Mouse (Mus musculus) neural tube, embryonic 12.5 days (tissue): Measurements from ENCODE around the gene Zfr. TPM values are rescaled to one million over a fixed set of nuclear protein-coding genes. Genes with fewer than 3 reads are reported as not detected.
"Not testable (repeated sequence)": the region's sequence is repeated elsewhere in the genome, so short reads cannot be mapped to it uniquely, and the experiment has no call there.

ENCODE experiments used
- ATAC-seq: fragments of 200-750 bp; cut with Nextera tagmentation; 2 replicates; pipeline ENCODE4 v1.8.0; 2017; ENCODE audit warnings: low read depth, mild to moderate bottlenecking, moderate TSS enrichment, moderate library complexity; ENCODE audit not compliant: low FRiP score
- H3K27ac ChIP-seq: fragments of 300-500 bp; sonication (generic); 2 replicates; pipeline ENCODE4 v1.5.1; 2016
- H3K27me3 ChIP-seq: fragments of 300-500 bp; sonication (generic); replicated peaks from 2 replicates; pipeline ENCODE4 v1.6.1; 2016; ENCODE audit warnings: mild to moderate bottlenecking
- H3K36me3 ChIP-seq: fragments of 300-500 bp; sonication (generic); 2 replicates; pipeline ENCODE4 v1.6.1; 2016; ENCODE audit warnings: mild to moderate bottlenecking
- H3K4me1 ChIP-seq: fragments of 300-500 bp; sonication (generic); 2 replicates; pipeline ENCODE4 v1.6.1; 2016
- H3K4me2 ChIP-seq: fragments of 300-500 bp; sonication (generic); replicated peaks from 2 replicates; pipeline ENCODE4 v1.6.1; 2016; ENCODE audit warnings: mild to moderate bottlenecking
- H3K4me3 ChIP-seq: fragments of 300-500 bp; sonication (generic); 2 replicates; pipeline ENCODE4 v1.5.1; 2016
- H3K9ac ChIP-seq: fragments of 300-500 bp; sonication (generic); 2 replicates; pipeline ENCODE4 v1.6.1; 2016; ENCODE audit warnings: mild to moderate bottlenecking
- H3K9me3 ChIP-seq: fragments of 300-500 bp; sonication (generic); 2 replicates; pipeline ENCODE4 v1.6.1; 2016; ENCODE audit warnings: mild to moderate bottlenecking
- WGBS: fragments of 180-500 bp; shearing (Covaris S2); methylation state at CpG from one replicate; pipeline ENCODE4 v1.1.7; 2016; 5-methylcytosine and 5-hydroxymethylcytosine counted together
- polyA plus RNA-seq: library from polyadenylated mRNA; unstranded; fragments of >200 nt; fragmentation: Nextera tagmentation; extraction: Ambion mirVana; gene quantifications from 2 replicates; pipeline ENCODE4 v1.2.1, GENCODE M21; 2016

Gene Zfr
- polyA plus RNA-seq, 1 experiment from 2014 or later, result 118 TPM

DNA sequence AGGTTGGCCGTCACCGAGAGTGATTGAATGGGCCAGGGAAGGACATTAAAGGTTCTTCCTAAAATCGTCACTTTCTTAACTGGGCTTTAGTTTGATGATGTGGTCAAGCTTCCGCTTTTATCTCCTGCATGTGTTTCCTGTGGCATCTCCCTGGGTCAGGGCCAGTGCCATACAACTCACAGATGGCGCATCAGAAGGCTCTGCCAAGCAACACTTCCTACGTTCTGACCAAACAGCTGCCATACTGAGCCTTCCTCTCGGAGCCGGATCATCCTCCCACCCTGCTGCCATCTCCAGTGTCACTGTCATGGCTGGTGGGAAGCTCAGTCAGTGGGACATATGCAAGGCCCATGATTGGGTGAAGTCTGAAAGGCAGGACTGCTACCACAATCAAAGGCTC lies 93.9 kb downstream of the Zfr start:
- no peaks in the 10 kb centered on the region for H3K36me3 ChIP-seq
- H3K27ac ChIP-seq, result no peak overlapping the region
- H3K27me3 ChIP-seq, result no peaks in the 10 kb centered on the region
- no peak overlapping the region for H3K4me3 ChIP-seq
- WGBS, result 78% methylated on average over 8 of the region's 8 CpGs
- H3K9me3 ChIP-seq, result no peaks in the 10 kb centered on the region
- no peak overlapping the region for H3K4me2 ChIP-seq
- no peak for ATAC-seq
- no peak overlapping the region for H3K9ac ChIP-seq
- peaks cover 12% of the 10 kb centered on the region for H3K4me1 ChIP-seq

DNA sequence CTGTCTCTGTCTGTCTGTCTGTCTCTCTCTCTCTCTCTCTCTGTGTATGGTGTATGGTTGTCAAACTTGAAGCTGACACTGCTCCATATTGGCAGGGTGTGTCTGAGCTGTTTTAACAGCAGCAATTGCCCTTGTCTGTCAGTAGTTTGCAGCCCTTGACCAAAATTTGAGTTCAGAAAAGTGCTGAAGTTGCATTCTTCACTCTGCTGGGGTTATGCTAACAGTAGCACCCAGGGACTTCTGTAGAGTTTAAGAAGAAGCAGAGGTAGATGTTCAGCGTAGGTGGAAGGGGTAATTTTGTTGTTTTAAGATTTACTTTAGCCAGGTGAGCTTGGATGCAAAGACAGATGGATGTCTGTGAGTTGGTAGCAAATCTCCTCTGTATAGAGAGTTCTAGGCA lies 94.6 kb downstream of the Zfr start:
- Histone ChIP-seq H3K27ac (no peak overlapping the region), H3K9ac (no peak overlapping the region), H3K4me3 (no peak overlapping the region), H3K36me3 (no peaks in the 10 kb centered on the region), H3K9me3 (no peaks in the 10 kb centered on the region), H3K4me1 (peaks cover 9% of the 10 kb centered on the region; the same call in 1 of the 2 replicates), H3K4me2 (no peak overlapping the region), H3K27me3 (no peaks in the 10 kb centered on the region)
- WGBS, result 75% methylated on average over 1 of the region's 1 CpGs
- ATAC-seq, result no peak

DNA sequence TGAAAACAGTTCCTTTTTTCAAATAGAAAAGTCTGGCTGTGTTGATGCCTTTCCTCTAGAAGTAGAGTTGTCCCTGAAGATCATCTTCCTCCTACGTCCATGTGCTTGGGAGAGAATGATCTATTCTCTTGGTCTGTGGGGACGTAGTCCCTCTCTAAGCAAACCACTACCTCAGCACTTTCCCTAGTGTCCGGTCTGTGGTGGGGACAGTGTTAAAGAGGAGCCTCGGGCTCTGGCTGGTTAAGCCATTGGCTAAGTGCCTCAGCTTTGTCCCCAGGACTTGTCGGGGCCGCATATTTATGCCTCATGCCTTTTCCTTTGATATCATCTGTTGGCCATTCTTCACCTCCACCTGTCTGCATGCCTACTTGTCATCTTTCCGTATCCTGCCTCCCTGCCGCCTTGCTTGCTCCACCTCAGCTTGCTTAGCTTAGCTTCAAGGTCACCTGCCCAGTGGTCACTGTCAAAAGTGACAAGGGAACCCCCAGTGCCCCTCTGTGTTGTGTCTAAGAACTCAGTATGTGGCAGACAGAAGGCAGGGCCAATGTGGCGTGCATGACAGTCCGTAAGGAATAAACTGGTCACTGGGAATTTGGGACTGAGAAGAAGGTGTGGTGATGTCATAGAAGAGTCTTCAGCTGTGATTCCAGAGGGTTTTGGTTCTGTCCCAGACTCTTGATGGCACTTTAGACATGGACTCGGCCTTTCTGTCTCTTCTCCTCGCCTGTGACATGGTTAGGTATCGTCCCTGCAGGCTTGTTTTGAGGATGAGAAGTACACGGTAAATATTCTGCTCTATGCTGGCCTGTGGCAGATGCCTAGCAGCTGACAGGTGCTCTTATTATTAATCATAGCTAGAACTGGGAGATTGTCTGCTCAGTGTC lies 97.1 kb downstream of the Zfr start:
- Histone ChIP-seq H3K4me2 (no peak overlapping the region), H3K4me1 (0 out of 2 replicates have a peak, but pooled peaks cover 9% of the 10 kb centered on the region), H3K36me3 (no peaks in the 10 kb centered on the region), H3K27me3 (no peaks in the 10 kb centered on the region), H3K9ac (no peak overlapping the region), H3K27ac (no peak overlapping the region), H3K4me3 (no peak overlapping the region), H3K9me3 (no peaks in the 10 kb centered on the region)
- no peak for ATAC-seq
- 87% methylated on average over 14 of the region's 14 CpGs for WGBS

DNA sequence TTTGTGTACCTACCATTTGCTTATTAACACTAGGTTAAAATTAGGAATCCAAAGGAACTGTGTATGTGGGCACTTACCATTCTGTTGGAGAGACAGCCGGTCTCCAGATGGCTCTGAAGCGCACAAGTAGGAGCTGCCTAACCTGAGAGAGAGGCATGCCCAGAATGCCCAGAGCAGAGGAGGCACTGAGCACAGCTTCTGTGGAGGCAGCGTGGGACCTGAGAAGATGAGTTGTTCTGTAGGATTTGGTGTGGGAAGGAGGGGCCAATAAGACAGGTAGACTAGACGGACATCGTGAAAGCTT lies 97.7 kb downstream of the Zfr start:
- WGBS, result 90% methylated on average over 5 of the region's 5 CpGs
- Histone ChIP-seq H3K9me3 (no peaks in the 10 kb centered on the region), H3K4me3 (no peak overlapping the region), H3K27me3 (no peaks in the 10 kb centered on the region), H3K9ac (no peak overlapping the region), H3K4me1 (0 out of 2 replicates have a peak, but pooled peaks cover 9% of the 10 kb centered on the region), H3K4me2 (no peak overlapping the region), H3K27ac (no peak overlapping the region), H3K36me3 (no peaks in the 10 kb centered on the region)
- no peak for ATAC-seq

DNA sequence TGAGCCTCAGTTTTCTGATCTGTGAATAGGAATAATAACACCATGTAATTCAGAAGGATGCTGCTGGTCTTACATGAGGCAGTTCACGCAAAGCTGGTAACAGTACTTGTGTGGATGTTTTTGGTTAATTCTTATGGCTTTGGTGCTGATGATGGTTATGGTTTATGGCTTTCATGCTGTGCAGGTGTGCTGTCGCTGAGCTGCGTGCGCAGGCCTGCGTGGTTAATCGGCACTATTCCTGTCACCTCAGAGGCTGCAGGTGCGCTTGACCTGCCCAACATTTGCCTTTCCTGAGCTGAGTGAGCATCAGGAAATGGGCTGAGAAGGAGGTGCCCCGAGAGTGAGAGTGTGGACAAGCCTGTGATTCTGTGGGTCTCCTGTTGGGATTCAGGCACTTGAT lies 98.5 kb downstream of the Zfr start:
- ATAC-seq, result no peak
- Histone ChIP-seq H3K4me3 (no peak overlapping the region), H3K9ac (no peak overlapping the region), H3K9me3 (no peaks in the 10 kb centered on the region), H3K4me1 (peaks cover 12% of the 10 kb centered on the region; the same call in 1 of the 2 replicates), H3K4me2 (no peak overlapping the region), H3K27ac (no peak overlapping the region), H3K36me3 (no peaks in the 10 kb centered on the region), H3K27me3 (no peaks in the 10 kb centered on the region)
- WGBS, result 94% methylated on average over 8 of the region's 8 CpGs

DNA sequence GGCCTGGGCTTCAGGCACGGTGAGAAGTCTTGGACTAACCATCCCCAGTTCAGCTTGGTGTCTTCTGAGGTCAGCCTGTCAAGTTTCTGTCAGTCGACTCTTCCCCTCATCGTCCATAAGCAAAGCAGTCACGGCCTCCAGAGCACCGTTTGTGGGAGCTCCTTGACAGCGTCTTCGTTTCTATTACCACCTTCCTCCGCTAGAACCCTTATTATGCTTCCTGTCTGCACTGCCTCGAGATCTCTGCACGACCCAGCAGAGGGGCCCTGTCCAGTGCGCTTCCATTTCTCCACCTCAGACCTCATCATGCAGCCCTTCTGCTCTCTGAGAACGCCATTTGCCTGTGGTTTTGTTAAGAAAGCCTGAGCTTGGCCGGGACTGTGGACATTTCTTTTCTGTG lies 99.2 kb downstream of the Zfr start:
- WGBS, result 83% methylated on average over 13 of the region's 13 CpGs
- Histone ChIP-seq H3K27me3 (no peaks in the 10 kb centered on the region), H3K4me1 (peaks cover 16% of the 10 kb centered on the region), H3K4me3 (no peak overlapping the region), H3K36me3 (no peaks in the 10 kb centered on the region), H3K27ac (no peak overlapping the region), H3K4me2 (no peak overlapping the region), H3K9me3 (no peaks in the 10 kb centered on the region), H3K9ac (no peak overlapping the region)
- no peak for ATAC-seq

DNA sequence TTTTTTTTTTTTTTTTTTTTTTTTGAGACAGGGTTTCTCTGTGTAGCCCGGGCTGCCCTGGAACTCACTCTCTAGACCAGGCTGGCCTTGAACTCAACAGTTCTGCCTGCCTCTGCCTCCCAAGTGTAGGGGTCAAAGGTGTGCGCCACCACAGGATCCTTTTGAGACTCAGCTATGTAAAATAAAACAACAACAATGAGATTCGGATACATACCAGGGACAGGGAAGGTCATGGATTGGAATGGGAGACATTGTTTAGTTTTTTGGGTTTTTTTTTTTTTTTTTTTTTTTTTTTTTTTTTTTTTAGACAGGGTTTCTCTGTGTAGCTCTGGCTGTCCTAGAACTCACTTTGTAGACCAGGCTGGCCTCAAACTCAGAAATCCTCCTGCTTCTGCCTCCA lies 99.7 kb downstream of the Zfr start:
- 93% methylated on average over 3 of the region's 3 CpGs for WGBS
- H3K4me1 ChIP-seq, result peaks cover 22% of the 10 kb centered on the region
- not testable (repeated sequence) for ATAC-seq, H3K27me3 ChIP-seq, H3K9me3 ChIP-seq, H3K4me2 ChIP-seq, H3K27ac ChIP-seq, H3K9ac ChIP-seq, H3K36me3 ChIP-seq, H3K4me3 ChIP-seq

DNA sequence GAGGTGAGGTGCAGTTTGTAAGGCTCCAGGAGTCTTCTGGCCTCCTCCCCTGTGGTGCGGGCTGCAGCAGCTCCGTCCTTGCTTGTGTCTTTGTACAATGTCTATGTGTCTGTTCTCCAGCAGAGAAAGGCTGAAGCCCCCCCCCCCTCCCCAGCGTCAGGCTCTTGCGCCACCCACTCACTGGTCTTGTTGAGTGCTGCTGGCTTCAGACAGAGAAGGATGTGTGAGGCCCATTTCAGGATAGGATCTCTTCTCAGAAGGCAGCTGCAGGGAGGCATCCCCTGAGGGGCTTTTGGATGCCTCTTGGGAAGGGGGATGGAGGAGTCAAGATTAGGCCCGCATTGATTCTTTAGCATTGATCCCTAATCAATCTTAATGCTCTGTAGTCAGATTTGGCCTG lies 100.2 kb downstream of the Zfr start:
- H3K4me1 ChIP-seq, result peaks cover 27% of the 10 kb centered on the region
- H3K27ac ChIP-seq, result no peak overlapping the region
- H3K4me2 ChIP-seq, result no peak overlapping the region
- no peaks in the 10 kb centered on the region for H3K27me3 ChIP-seq
- 42% methylated on average over 5 of the region's 5 CpGs for WGBS
- H3K9ac ChIP-seq, result no peak overlapping the region
- H3K9me3 ChIP-seq, result no peaks in the 10 kb centered on the region
- no peaks in the 10 kb centered on the region for H3K36me3 ChIP-seq
- no peak overlapping the region for H3K4me3 ChIP-seq
- no peak for ATAC-seq

DNA sequence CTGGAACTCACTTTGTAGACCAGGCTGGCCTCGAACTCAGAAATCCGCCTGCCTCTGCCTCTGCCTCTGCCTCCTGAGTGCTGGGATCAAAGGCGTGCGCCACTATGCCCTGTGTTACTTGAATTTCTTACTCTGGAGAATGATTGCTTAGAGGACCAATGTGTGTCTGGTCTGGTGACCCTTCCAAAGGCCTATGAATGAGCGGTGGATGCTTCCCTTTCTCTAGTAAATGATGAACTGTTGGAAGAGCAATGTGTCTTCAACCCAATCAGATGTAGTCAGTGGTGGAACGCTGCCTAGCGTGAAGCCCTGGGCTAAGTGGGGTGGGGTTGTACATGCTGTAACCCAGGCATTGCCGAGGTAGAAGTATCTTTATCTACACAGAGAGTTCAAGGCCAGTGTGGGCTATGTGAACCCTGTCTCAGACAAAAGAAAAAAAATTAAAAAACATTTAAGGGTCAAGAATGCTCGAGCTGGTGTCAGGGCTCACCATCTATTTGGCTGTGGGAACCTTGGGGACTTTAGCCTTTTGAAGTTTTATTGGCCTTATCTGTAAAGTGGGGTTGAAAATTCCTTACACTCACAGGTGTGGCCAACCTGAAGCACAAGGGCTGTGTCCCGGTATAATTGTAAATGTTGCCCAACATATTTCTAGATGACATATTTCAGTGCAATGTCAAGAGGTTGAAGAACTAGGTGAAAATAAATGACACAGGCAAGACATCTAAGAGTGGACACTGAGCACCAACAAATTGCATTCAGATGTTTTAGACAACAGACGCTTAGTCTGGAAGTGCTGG lies 101.2 kb downstream of the Zfr start:
- H3K4me1 ChIP-seq, result peaks cover 34% of the 10 kb centered on the region
- no peaks in the 10 kb centered on the region for H3K36me3 ChIP-seq
- H3K27me3 ChIP-seq, result no peaks in the 10 kb centered on the region
- no peak overlapping the region for H3K4me2 ChIP-seq
- H3K27ac ChIP-seq, result no peak overlapping the region
- no peak overlapping the region for H3K4me3 ChIP-seq
- 90% methylated on average over 11 of the region's 11 CpGs for WGBS
- H3K9ac ChIP-seq, result no peak overlapping the region
- no peak for ATAC-seq
- H3K9me3 ChIP-seq, result no peaks in the 10 kb centered on the region

DNA sequence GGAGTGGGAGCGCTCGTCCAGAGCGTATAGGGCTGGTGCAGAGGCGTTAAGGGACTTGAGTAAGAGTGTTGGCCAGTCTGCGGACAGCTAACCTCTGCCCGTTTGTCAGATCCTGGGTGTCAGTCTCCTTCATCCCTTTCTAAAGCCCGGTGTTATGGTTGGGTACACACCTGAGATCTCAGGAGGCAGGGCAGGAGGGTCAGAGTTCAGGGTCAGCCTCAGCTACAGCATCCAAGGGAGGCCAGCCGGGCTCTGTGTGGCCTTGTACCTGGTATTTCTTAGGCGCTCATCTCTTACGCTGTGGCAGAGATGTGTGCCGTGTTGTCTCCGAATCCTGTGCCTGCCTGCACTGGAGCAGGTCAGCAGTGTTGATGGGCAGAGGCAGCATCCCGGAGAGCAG lies 103.5 kb downstream of the Zfr start:
- no peak for ATAC-seq
- H3K9me3 ChIP-seq, result no peaks in the 10 kb centered on the region
- no peak overlapping the region for H3K4me3 ChIP-seq
- no peak overlapping the region for H3K9ac ChIP-seq
- H3K27me3 ChIP-seq, result no peaks in the 10 kb centered on the region
- no peak overlapping the region for H3K27ac ChIP-seq
- 91% methylated on average over 13 of the region's 13 CpGs for WGBS
- H3K36me3 ChIP-seq, result no peaks in the 10 kb centered on the region
- peaks cover 34% of the 10 kb centered on the region for H3K4me1 ChIP-seq
- no peak overlapping the region for H3K4me2 ChIP-seq

DNA sequence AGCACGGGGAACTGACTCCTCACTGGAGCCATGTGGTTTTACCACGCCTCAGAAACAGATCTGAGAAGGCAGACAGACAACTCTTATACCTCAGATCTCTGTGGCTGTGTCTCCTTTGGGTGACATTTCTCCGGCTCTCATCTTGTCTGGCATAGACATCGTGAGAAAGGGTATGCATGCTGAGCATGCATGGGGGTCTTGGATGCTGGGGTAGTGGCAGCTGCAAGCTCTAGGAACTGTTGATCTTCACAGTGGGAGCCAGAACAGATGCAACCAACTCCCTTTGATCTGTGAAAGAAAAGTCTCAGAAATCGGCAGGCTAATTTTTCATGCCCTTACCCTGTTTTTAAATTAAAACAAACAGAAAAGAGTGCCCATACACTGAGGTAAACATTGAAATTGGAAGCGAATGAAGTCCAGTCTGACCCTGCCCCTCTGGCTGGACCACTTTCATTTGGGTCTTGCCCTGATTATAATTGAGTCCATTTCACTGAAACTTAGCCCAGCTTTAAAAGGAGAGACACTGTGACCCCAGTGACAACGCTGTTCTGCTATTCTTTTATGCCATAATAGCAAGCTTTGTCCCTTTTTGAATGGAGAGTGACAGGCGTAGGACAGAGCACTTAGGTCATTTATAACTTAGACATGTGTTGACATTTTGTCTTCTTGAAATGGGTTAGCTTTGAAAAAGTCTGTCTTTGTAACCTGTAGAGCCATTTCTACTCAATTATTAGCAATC lies 105.1 kb downstream of the Zfr start:
- 13% methylated on average over 8 of the region's 8 CpGs for WGBS
- H3K4me1 ChIP-seq, result peaks cover 27% of the 10 kb centered on the region
- no peak overlapping the region for H3K27ac ChIP-seq
- H3K4me2 ChIP-seq, result no peak overlapping the region
- no peaks in the 10 kb centered on the region for H3K9me3 ChIP-seq
- ATAC-seq, result 0 out of 2 replicates have a peak, but pooled peaks have one; percentile 21
- H3K27me3 ChIP-seq, result no peaks in the 10 kb centered on the region
- H3K9ac ChIP-seq, result no peak overlapping the region
- no peak overlapping the region for H3K4me3 ChIP-seq
- H3K36me3 ChIP-seq, result no peaks in the 10 kb centered on the region

DNA sequence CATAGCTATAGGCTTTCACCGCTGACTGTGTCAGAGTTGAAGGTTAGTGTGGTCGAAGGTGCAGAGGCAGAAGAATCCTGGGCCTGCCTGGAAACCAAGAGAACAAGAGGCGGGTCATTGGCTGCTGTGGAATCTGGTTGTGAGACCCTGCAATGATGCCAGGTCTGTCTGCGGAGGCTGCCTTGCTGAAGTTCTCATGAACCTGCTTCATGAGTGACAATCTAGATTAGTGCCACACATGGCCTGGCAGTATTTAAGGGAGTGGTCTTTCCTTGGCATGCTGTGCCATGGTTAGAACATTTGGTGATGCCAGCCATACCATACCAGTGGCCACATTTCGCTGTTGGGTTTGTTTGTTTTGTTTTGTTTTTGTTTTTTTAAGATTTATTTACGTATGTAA lies 105.8 kb downstream of the Zfr start:
- H3K27me3 ChIP-seq, result no peaks in the 10 kb centered on the region
- H3K9ac ChIP-seq, result no peak overlapping the region
- no peaks in the 10 kb centered on the region for H3K36me3 ChIP-seq
- no peak overlapping the region for H3K27ac ChIP-seq
- no peaks in the 10 kb centered on the region for H3K9me3 ChIP-seq
- H3K4me2 ChIP-seq, result no peak overlapping the region
- no peak overlapping the region for H3K4me3 ChIP-seq
- peaks cover 25% of the 10 kb centered on the region for H3K4me1 ChIP-seq
- 59% methylated on average over 6 of the region's 6 CpGs for WGBS
- ATAC-seq, result no peak
